Mouse (Mus musculus): ENCODE results near the gene Itga6. TPM values are rescaled to one million over a fixed set of nuclear protein-coding genes. Genes with fewer than 3 reads are reported as not detected.
A peak's percentile ranks its signal among the peaks of the same experiment; 100 is the strongest.

Itga6 gene
- polyA plus RNA-seq, 1 experiment from 2014 or later = 6.7 TPM

- ATAC-seq (ENCODE audit: low read depth) = no peak
- Histone ChIP-seq H3K9me3 (replicated peaks) (no peaks in the 10 kb centered on the region), H3K27me3 (no peaks in the 10 kb centered on the region), H3K4me2 (no peak overlapping the region), H3K9ac (no peak overlapping the region), H3K4me3 (replicated peaks) (no peak overlapping the region), H3K4me1 (replicated peaks) (peaks cover 39% of the 10 kb centered on the region), H3K36me3 (no peaks in the 10 kb centered on the region), H3K27ac (no peak overlapping the region)
- 82% methylated on average over 11 of the region's 11 CpGs for WGBS (ENCODE audit: insufficient replicate concordance)
- no peak for DNase-seq
These were observed 64.6 kb downstream of the Itga6 start for GRCm38 (mm10) chr2:71810010-71810409.

- H3K4me2 ChIP-seq = no peak overlapping the region
- no peak overlapping the region for H3K9ac ChIP-seq
- no peak for ATAC-seq (ENCODE audit: low read depth)
- no peak overlapping the region for H3K4me3 ChIP-seq (replicated peaks)
- no peak overlapping the region for H3K27ac ChIP-seq
- WGBS (ENCODE audit: insufficient replicate concordance) = 72% methylated on average over 6 of the region's 6 CpGs
- H3K27me3 ChIP-seq = no peaks in the 10 kb centered on the region
- H3K9me3 ChIP-seq (replicated peaks) = no peaks in the 10 kb centered on the region
- no peak for DNase-seq
- H3K4me1 ChIP-seq (replicated peaks) = peaks cover 43% of the 10 kb centered on the region
- H3K36me3 ChIP-seq = no peaks in the 10 kb centered on the region
These were observed 65.5 kb downstream of the Itga6 start for GRCm38 (mm10) chr2:71810906-71811305.

- H3K4me3 ChIP-seq (replicated peaks) = no peak overlapping the region
- no peak for ATAC-seq (ENCODE audit: low read depth)
- H3K27ac ChIP-seq = no peak overlapping the region
- peaks cover 47% of the 10 kb centered on the region for H3K4me1 ChIP-seq (replicated peaks)
- no peaks in the 10 kb centered on the region for H3K9me3 ChIP-seq (replicated peaks)
- DNase-seq = peak; percentile 41
- no peaks in the 10 kb centered on the region for H3K27me3 ChIP-seq
- WGBS (ENCODE audit: insufficient replicate concordance) = 38% methylated on average over 12 of the region's 12 CpGs
- no peaks in the 10 kb centered on the region for H3K36me3 ChIP-seq
- no peak overlapping the region for H3K9ac ChIP-seq
- no peak overlapping the region; the same call in 1 of the 2 replicates for H3K4me2 ChIP-seq
These were observed 67.0 kb downstream of the Itga6 start for GRCm38 (mm10) chr2:71812221-71813021.

GRCm38 (mm10) chr2:71813022-71813358 is 67.6 kb downstream of the Itga6 start:
- ATAC-seq (ENCODE audit: low read depth) (no peak), DNase-seq (no peak)
- H3K27me3 ChIP-seq = no peaks in the 10 kb centered on the region
- H3K4me1 ChIP-seq (replicated peaks) = peaks cover 45% of the 10 kb centered on the region
- no peak overlapping the region; the same call in 1 of the 2 replicates for H3K4me2 ChIP-seq
- H3K36me3 ChIP-seq = no peaks in the 10 kb centered on the region
- WGBS (ENCODE audit: insufficient replicate concordance) = 76% methylated on average over 9 of the region's 9 CpGs
- no peak overlapping the region for H3K4me3 ChIP-seq (replicated peaks)
- no peak overlapping the region for H3K27ac ChIP-seq
- H3K9me3 ChIP-seq (replicated peaks) = no peaks in the 10 kb centered on the region
- no peak overlapping the region for H3K9ac ChIP-seq

GRCm38 (mm10) chr2:71813371-71813770 is 68.0 kb downstream of the Itga6 start:
- Histone ChIP-seq H3K9me3 (replicated peaks) (no peaks in the 10 kb centered on the region), H3K9ac (no peak overlapping the region), H3K4me1 (replicated peaks) (peaks cover 44% of the 10 kb centered on the region), H3K27ac (no peak overlapping the region), H3K4me2 (no peak overlapping the region), H3K4me3 (replicated peaks) (no peak overlapping the region), H3K36me3 (no peaks in the 10 kb centered on the region), H3K27me3 (no peaks in the 10 kb centered on the region)
- WGBS (ENCODE audit: insufficient replicate concordance) = 35% methylated on average over 8 of the region's 8 CpGs
- ATAC-seq (ENCODE audit: low read depth) = no peak
- no peak for DNase-seq

- H3K36me3 ChIP-seq = no peaks in the 10 kb centered on the region
- H3K9me3 ChIP-seq (replicated peaks) = no peaks in the 10 kb centered on the region
- H3K4me1 ChIP-seq (replicated peaks) = peaks cover 37% of the 10 kb centered on the region
- no peak overlapping the region for H3K4me2 ChIP-seq
- ATAC-seq (ENCODE audit: low read depth) (peak; percentile 68; the same call in 1 of the 2 replicates), DNase-seq (peak; percentile 37)
- H3K27me3 ChIP-seq = no peaks in the 10 kb centered on the region
- WGBS (ENCODE audit: insufficient replicate concordance) = 18% methylated on average over 3 of the region's 3 CpGs
- H3K9ac ChIP-seq = no peak overlapping the region
- H3K4me3 ChIP-seq (replicated peaks) = no peak overlapping the region
- H3K27ac ChIP-seq = 0 out of 2 replicates have a peak overlapping the region, but pooled peaks have one; percentile 23
These were observed 68.6 kb downstream of the Itga6 start for GRCm38 (mm10) chr2:71814016-71814415.

- ATAC-seq (ENCODE audit: low read depth) = no peak
- Histone ChIP-seq H3K4me1 (replicated peaks) (peaks cover 27% of the 10 kb centered on the region), H3K27me3 (no peaks in the 10 kb centered on the region), H3K9ac (no peak overlapping the region), H3K4me3 (replicated peaks) (no peak overlapping the region), H3K36me3 (no peaks in the 10 kb centered on the region), H3K9me3 (replicated peaks) (no peaks in the 10 kb centered on the region), H3K27ac (no peak overlapping the region), H3K4me2 (no peak overlapping the region)
- no peak for DNase-seq
- 40% methylated on average over 5 of the region's 5 CpGs for WGBS (ENCODE audit: insufficient replicate concordance)
These were observed 69.9 kb downstream of the Itga6 start for GRCm38 (mm10) chr2:71815279-71815678.

GRCm38 (mm10) chr2:71816391-71817041 is 71.1 kb downstream of the Itga6 start:
- Histone ChIP-seq H3K27me3 (no peaks in the 10 kb centered on the region), H3K4me1 (replicated peaks) (peaks cover 27% of the 10 kb centered on the region), H3K9ac (no peak overlapping the region), H3K36me3 (no peaks in the 10 kb centered on the region), H3K27ac (no peak overlapping the region), H3K4me3 (replicated peaks) (no peak overlapping the region), H3K9me3 (replicated peaks) (no peaks in the 10 kb centered on the region), H3K4me2 (peak overlapping the region; percentile 43)
- no peak for DNase-seq
- ATAC-seq (ENCODE audit: low read depth) = no peak
- WGBS (ENCODE audit: insufficient replicate concordance) = 32% methylated on average over 14 of the region's 14 CpGs

- Histone ChIP-seq H3K27me3 (no peaks in the 10 kb centered on the region), H3K9ac (no peak overlapping the region), H3K27ac (no peak overlapping the region), H3K4me3 (replicated peaks) (no peak overlapping the region), H3K9me3 (replicated peaks) (no peaks in the 10 kb centered on the region), H3K4me2 (no peak overlapping the region), H3K4me1 (replicated peaks) (no peaks in the 10 kb centered on the region), H3K36me3 (no peaks in the 10 kb centered on the region; the same call in 1 of the 2 replicates)
- DNase-seq = no peak
- 78% methylated on average over 13 of the region's 13 CpGs for WGBS (ENCODE audit: insufficient replicate concordance)
- ATAC-seq (ENCODE audit: low read depth) = no peak
These were observed 78.7 kb downstream of the Itga6 start for GRCm38 (mm10) chr2:71824146-71824545.

GRCm38 (mm10) chr2:71827711-71828110 is 82.3 kb downstream of the Itga6 start:
- no peak overlapping the region for H3K27ac ChIP-seq
- no peak overlapping the region for H3K4me2 ChIP-seq
- H3K9me3 ChIP-seq (replicated peaks) = no peaks in the 10 kb centered on the region
- H3K4me3 ChIP-seq (replicated peaks) = no peak overlapping the region
- H3K4me1 ChIP-seq (replicated peaks) = no peaks in the 10 kb centered on the region
- ATAC-seq (ENCODE audit: low read depth) (no peak), DNase-seq (no peak)
- 68% methylated on average over 13 of the region's 13 CpGs for WGBS (ENCODE audit: insufficient replicate concordance)
- H3K9ac ChIP-seq = no peak overlapping the region
- H3K27me3 ChIP-seq = no peaks in the 10 kb centered on the region
- no peaks in the 10 kb centered on the region; the same call in 1 of the 2 replicates for H3K36me3 ChIP-seq

- Histone ChIP-seq H3K36me3 (no peaks in the 10 kb centered on the region), H3K27me3 (no peaks in the 10 kb centered on the region), H3K27ac (no peak overlapping the region), H3K4me2 (no peak overlapping the region), H3K9ac (no peak overlapping the region), H3K4me3 (replicated peaks) (no peak overlapping the region), H3K4me1 (replicated peaks) (no peaks in the 10 kb centered on the region), H3K9me3 (replicated peaks) (no peaks in the 10 kb centered on the region)
- ATAC-seq (ENCODE audit: low read depth) = no peak
- WGBS (ENCODE audit: insufficient replicate concordance) = 78% methylated on average over 11 of the region's 11 CpGs
- no peak for DNase-seq
These were observed 83.5 kb downstream of the Itga6 start for GRCm38 (mm10) chr2:71828928-71829327.

All from liver, embryonic 13.5 days (tissue).